Mouse (Mus musculus) spleen, postnatal 14 days (tissue): ENCODE results near the gene Olfr1337.
"Not testable (repeated sequence)": the region's sequence is repeated elsewhere in the genome, so short reads cannot be mapped to it uniquely, and the experiment has no call there.

Experiments
- DNase-seq, 2 experiments: peaks; one replicate each; pipeline ENCODE4 v3.0.0; 2021 to 2022; ENCODE audit warnings: low spot score in 2 of 2

Gene Olfr1337

GRCm38 (mm10) chr4:118782486-118782885 is at the start of gene Olfr1337:
Olfr1337 (minus strand) TSS chr4:118782586.
- DNase-seq: no peak

GRCm38 (mm10) chr4:118818921-118819320 is 36.5 kb upstream of the Olfr1337 start:
- no peak for DNase-seq

GRCm38 (mm10) chr4:118809844-118810243 is 27.5 kb upstream of the Olfr1337 start, which contains the start of gene Olfr1335:
Olfr1335 (minus strand) TSS chr4:118809944.
- no peak for DNase-seq

DNA sequence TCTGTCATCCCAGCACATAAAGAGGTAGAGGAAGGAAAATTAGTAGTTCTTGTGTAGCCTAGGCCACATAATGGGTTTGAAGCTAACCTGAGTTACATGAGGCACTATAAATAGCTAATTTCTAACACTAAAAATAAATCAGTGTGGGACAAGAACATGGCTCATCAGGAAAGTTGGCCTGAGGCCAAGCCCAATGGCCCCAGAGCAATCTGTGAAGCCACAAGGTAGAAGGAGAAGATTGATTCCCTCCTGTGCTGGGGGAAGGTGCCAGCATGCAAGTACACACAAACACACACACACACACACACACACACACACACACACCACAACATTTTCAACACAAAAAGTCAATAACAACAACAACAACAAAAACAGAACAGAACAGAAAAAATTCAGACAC is 10.4 kb upstream of the Olfr1337 start:
- not testable (repeated sequence) for DNase-seq

DNA sequence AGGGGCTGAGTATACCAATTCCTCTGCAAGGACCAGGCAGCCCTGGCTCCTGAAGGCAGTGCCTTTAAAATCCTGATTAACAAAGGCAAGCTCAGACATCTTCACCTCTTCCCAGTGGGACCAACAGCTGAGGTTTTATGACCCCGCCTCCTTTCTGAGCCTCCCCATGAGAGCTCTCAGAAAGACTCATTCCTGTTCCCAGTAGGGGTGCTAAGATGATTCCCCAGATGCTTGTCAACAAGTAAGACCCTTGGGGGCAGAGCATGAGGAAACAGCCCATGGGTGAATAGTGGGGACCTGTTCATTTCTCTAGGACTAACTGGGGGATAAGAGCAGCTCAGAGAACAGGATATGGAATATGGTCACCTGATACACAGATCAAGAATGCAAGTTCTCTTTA is 23.7 kb downstream of the Olfr1337 start, which contains the start of gene Olfr1338:
Olfr1338 (minus strand) TSS at position 101 of the 400 bp plus-strand sequence.
- no peak for DNase-seq

- DNase-seq: no peak
Measured at GRCm38 (mm10) chr4:118741881-118742280, 40.5 kb downstream of the Olfr1337 start.

DNA sequence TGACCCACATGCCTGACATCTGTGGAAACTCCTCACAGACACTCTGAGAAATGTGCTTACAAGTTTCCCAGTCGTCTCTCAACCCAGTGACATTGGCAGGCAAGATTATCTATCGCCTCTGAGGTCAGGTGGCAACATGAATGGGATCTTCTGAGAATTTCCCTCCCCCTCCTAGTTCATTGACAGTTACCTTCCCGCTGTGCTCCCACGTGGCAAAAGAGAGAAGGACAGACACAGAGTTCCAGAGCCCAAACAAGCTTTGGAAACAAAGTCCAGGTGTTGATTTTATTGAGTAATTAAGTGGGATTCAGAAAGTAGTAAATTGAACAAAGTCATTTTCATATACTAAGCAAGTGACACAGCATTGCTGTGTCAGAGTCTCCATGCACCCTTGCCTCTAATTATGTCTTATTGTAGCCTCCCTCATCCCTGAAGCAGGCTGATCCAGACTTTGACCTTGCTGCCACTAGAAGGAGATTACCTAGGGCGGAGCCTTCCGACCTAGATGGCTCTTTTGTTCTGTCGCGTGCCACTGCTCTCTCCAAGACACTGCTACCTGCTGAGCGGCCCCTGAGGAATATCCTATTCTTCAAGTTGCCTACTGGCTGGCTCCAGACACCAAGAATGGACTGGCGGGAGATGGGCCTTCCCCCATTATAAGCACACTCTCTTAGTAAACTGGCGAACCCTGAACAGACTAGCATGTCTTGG is 41.2 kb downstream of the Olfr1337 start:
- no peak for DNase-seq

GRCm38 (mm10) chr4:118739574-118739973 is 42.8 kb downstream of the Olfr1337 start:
- DNase-seq: no peak

- DNase-seq: no peak
Measured at GRCm38 (mm10) chr4:118731875-118732274, 50.5 kb downstream of the Olfr1337 start, which contains the start of gene Olfr1339. Olfr1339 (plus strand) TSS chr4:118732175.
